Mouse (Mus musculus): ENCODE data around the gene Mdh2. TPM values are rescaled to one million over a fixed set of nuclear protein-coding genes. Genes with fewer than 3 reads are reported as not detected.

Gene Mdh2
- total RNA-seq, 1 experiment from 2014 or later = 130 TPM

GRCm38 (mm10) chr5:135812991-135813390, 34.7 kb downstream of the Mdh2 start:
- no peak for ATAC-seq (replicated peaks in 1 of 2; ENCODE audit: insufficient read depth in 1 of 2, low FRiP score in 2 of 2, low TSS enrichment in 1 of 2, low read depth in 1 of 2, poor library complexity in 2 of 2, severe bottlenecking in 2 of 2)

- ATAC-seq (replicated peaks in 1 of 2; ENCODE audit: insufficient read depth in 1 of 2, low FRiP score in 2 of 2, low TSS enrichment in 1 of 2, low read depth in 1 of 2, poor library complexity in 2 of 2, severe bottlenecking in 2 of 2) = no peak
These were observed 40.2 kb downstream of the Mdh2 start for GRCm38 (mm10) chr5:135818491-135818890.

- no peak for ATAC-seq (replicated peaks in 1 of 2; ENCODE audit: insufficient read depth in 1 of 2, low FRiP score in 2 of 2, low TSS enrichment in 1 of 2, low read depth in 1 of 2, poor library complexity in 2 of 2, severe bottlenecking in 2 of 2)
These were observed 44.1 kb downstream of the Mdh2 start for GRCm38 (mm10) chr5:135822316-135822944.

GRCm38 (mm10) chr5:135824517-135824916, 46.2 kb downstream of the Mdh2 start:
- no peak for ATAC-seq (replicated peaks in 1 of 2; ENCODE audit: insufficient read depth in 1 of 2, low FRiP score in 2 of 2, low TSS enrichment in 1 of 2, low read depth in 1 of 2, poor library complexity in 2 of 2, severe bottlenecking in 2 of 2)

GRCm38 (mm10) chr5:135826225-135826624, 47.9 kb downstream of the Mdh2 start:
- no peak; a peak in 1 of 4 replicates for ATAC-seq (replicated peaks in 1 of 2; ENCODE audit: insufficient read depth in 1 of 2, low FRiP score in 2 of 2, low TSS enrichment in 1 of 2, low read depth in 1 of 2, poor library complexity in 2 of 2, severe bottlenecking in 2 of 2)

- no peak for ATAC-seq (replicated peaks in 1 of 2; ENCODE audit: insufficient read depth in 1 of 2, low FRiP score in 2 of 2, low TSS enrichment in 1 of 2, low read depth in 1 of 2, poor library complexity in 2 of 2, severe bottlenecking in 2 of 2)
These were observed 51.1 kb downstream of the Mdh2 start for GRCm38 (mm10) chr5:135829381-135829780.

- ATAC-seq (replicated peaks in 1 of 2; ENCODE audit: insufficient read depth in 1 of 2, low FRiP score in 2 of 2, low TSS enrichment in 1 of 2, low read depth in 1 of 2, poor library complexity in 2 of 2, severe bottlenecking in 2 of 2) = no peak
These were observed 54.4 kb downstream of the Mdh2 start for GRCm38 (mm10) chr5:135832729-135833128.

- ATAC-seq (replicated peaks in 1 of 2; ENCODE audit: insufficient read depth in 1 of 2, low FRiP score in 2 of 2, low TSS enrichment in 1 of 2, low read depth in 1 of 2, poor library complexity in 2 of 2, severe bottlenecking in 2 of 2) = peak; percentile 90 to 91
These were observed 56.6 kb downstream of the Mdh2 start for GRCm38 (mm10) chr5:135834769-135835491.

- ATAC-seq (replicated peaks in 1 of 2; ENCODE audit: insufficient read depth in 1 of 2, low FRiP score in 2 of 2, low TSS enrichment in 1 of 2, low read depth in 1 of 2, poor library complexity in 2 of 2, severe bottlenecking in 2 of 2) = peak; percentile 25 to 57; a peak in 2 of 4 replicates
These were observed 57.2 kb downstream of the Mdh2 start for GRCm38 (mm10) chr5:135835492-135835858.

GRCm38 (mm10) chr5:135835981-135836380, 57.7 kb downstream of the Mdh2 start:
- no peak for ATAC-seq (replicated peaks in 1 of 2; ENCODE audit: insufficient read depth in 1 of 2, low FRiP score in 2 of 2, low TSS enrichment in 1 of 2, low read depth in 1 of 2, poor library complexity in 2 of 2, severe bottlenecking in 2 of 2)

Other genes with a start within 250 kb of the Mdh2 start
- 16.8 and 27.7 TPM in 2 replicates for gene Hip1, start 233.4 kb upstream of the Mdh2 start, total RNA-seq (2017)
- gene Ccl26, start 214.9 kb upstream of the Mdh2 start, total RNA-seq (2017) = not detected in 2 replicates
- gene Ccl24, start 205.4 kb upstream of the Mdh2 start, total RNA-seq (2017) = not detected in 2 replicates
- 13.4 and 21.0 TPM in 2 replicates for gene Rhbdd2, start 145.9 kb upstream of the Mdh2 start, total RNA-seq (2017)
- gene Por, start 108.4 kb upstream of the Mdh2 start, total RNA-seq (2017) = 75.9 and 96.4 TPM in 2 replicates
- gene Tmem120a, start 34.0 kb upstream of the Mdh2 start, total RNA-seq (2017) = 7.7 and 11.5 TPM in 2 replicates
- gene Styxl1, start 95 bp upstream of the Mdh2 start, total RNA-seq (2017) = not detected in 2 replicates
- gene Srrm3, start 28.4 kb downstream of the Mdh2 start, total RNA-seq (2017) = not detected in 2 replicates
- gene Hspb1, start 109.4 kb downstream of the Mdh2 start, total RNA-seq (2017) = not detected in 2 replicates
- 95.4 and 110 TPM in 2 replicates for gene Ywhag, start 156.1 kb downstream of the Mdh2 start, total RNA-seq (2017)
- gene Ssc4d, start 196.1 kb downstream of the Mdh2 start, total RNA-seq (2017) = 3.4 and 3.8 TPM in 2 replicates
- gene Zp3, start 201.6 kb downstream of the Mdh2 start, total RNA-seq (2017) = not detected in 2 replicates
- 3.4 and 4.4 TPM in 2 replicates for gene Dtx2, start 216.3 kb downstream of the Mdh2 start, total RNA-seq (2017)

All from hematopoietic stem cell, adult 5-6 weeks (primary cell).